Mouse (Mus musculus) cortical plate, adult 2 months (tissue): ENCODE measurements at regions not wholly inside any gene's neighbourhood (a gene's known extent, or its start where the extent isn't known, plus 50 kb on each side); places are given as distances from the start of the nearest gene placed in this dataset.

Experiments used
- CTCF ChIP-seq: fragments of 200-500 bp; IDR thresholded peaks from 2 replicates; pipeline ENCODE4 v1.5.1; 2011; ENCODE audit warnings: mild to moderate bottlenecking, control low read depth, low read length; ENCODE audit not compliant: insufficient read depth; ENCODE audit errors: extremely low read depth
- POLR2A ChIP-seq: fragments of 200-500 bp; IDR thresholded peaks from 2 replicates; pipeline ENCODE4 v1.6.1; 2011; ENCODE audit warnings: mild to moderate bottlenecking, low read length, control low read depth; ENCODE audit not compliant: insufficient read depth; ENCODE audit errors: extremely low read depth

- TF ChIP-seq POLR2A (no peak), CTCF (no peak)
Observed at GRCm38 (mm10) chr11:26802249-26802941, 208.6 kb upstream of the Vrk2 start.
